Mouse (Mus musculus): ENCODE data around the gene Gpsm3. TPM values are rescaled to one million over a fixed set of nuclear protein-coding genes. Genes with fewer than 3 reads are reported as not detected.

Gpsm3 gene
- polyA plus RNA-seq, 1 experiment = 3.1 TPM

DNA sequence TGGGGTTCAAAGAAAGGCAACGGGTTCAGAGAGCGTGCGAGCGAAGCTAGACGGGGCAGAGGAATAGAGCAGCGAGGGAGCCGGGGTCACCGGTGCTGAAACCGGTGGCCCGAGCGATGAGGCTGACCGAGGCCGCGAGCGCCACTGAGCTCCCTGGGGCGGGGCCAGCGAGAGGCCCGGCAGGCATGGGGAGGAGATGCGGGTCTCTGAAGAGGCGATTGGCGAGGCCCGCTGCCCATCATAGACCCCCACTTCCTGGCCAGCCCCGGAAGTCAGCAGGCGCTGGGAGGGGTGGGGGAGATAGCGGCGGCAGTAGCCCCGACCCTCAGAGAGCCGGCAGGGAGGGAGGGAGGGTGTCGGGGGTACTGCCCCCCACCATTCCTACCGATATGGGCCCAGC lies 16.0 kb downstream of the Gpsm3 start:
- Histone ChIP-seq H3K79me2 (ENCODE audit: control insufficient read depth, insufficient read depth) (peaks cover 42% of the 10 kb centered on the region), H3K36me3 (ENCODE audit: control insufficient read depth, insufficient read depth) (no peaks in the 10 kb centered on the region), H3K27me3 (ENCODE audit: control insufficient read depth, insufficient read depth, insufficient read length) (no peaks in the 10 kb centered on the region), H3K4me3 (peak overlapping the region; percentile 90), H3ac (ENCODE audit: control insufficient read depth, insufficient read length) (peak overlapping the region; percentile 47), H3K4me2 (ENCODE audit: low read depth) (peak overlapping the region; percentile 99)
- TF ChIP-seq CEBPB (IDR thresholded peaks at IDR 0.05; ENCODE audit: insufficient read depth, poor library complexity, severe bottlenecking) (no peak), POLR2AphosphoS2 (IDR thresholded peaks at IDR 0.05; ENCODE audit: insufficient read length, low read depth) (peak; percentile 90), POLR2A (IDR thresholded peaks at IDR 0.05; ENCODE audit: insufficient read length, low read depth) (peak; percentile 94), MYOD1 (IDR thresholded peaks at IDR 0.05; ENCODE audit: control insufficient read depth in 1 of 3, insufficient read length in 2 of 3, low read depth in 2 of 3) (no peak), MAX (IDR thresholded peaks at IDR 0.05; ENCODE audit: low read depth) (no peak)

DNA sequence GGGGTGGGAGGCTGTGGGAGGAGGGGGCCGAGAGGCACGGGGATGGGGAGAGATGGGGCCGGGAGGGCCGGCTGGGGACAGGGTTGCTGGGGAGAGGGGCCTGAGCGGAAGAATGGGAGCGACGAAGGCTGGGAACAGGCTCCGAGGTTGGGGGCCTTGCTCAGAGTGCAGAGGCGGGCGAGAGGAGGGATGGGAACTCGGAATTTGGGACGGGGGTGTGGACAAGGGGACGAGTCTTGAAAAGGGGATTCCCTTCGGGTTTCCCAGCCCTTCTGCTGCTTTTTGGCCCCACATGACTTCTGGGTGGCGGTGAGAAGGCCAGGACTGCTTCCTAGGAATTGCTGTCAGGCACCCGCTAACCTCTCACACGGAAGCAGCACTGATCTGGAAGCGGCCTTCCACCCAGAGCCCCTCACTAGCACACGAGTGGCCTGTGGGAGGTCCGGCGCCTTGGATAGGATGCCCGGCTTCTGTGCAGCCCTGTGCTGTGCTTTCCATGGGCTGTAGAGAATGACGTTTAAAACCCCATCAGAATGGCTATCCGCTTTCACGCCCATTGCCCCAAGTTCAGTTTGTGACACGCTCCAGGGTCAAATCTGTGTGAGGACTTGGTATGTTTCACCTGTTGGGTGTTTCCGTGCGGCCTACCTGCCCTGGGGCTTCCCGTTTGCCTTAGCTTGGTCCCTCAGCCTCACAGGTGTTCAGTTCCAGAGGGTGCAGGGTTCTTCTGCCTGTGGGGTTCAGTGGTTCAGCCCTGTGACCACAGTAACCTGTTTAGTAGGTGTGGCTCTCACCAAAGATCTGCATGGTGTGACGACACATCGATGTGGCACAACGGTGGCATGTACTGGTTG lies 16.8 kb downstream of the Gpsm3 start:
- Histone ChIP-seq H3K27me3 (ENCODE audit: control insufficient read depth, insufficient read depth, insufficient read length) (no peaks in the 10 kb centered on the region), H3K36me3 (ENCODE audit: control insufficient read depth, insufficient read depth) (no peaks in the 10 kb centered on the region), H3K79me2 (ENCODE audit: control insufficient read depth, insufficient read depth) (peaks cover 42% of the 10 kb centered on the region), H3K4me2 (ENCODE audit: low read depth) (peak overlapping the region; percentile 82), H3K4me3 (peak overlapping the region; percentile 90), H3ac (ENCODE audit: control insufficient read depth, insufficient read length) (peak overlapping the region; percentile 47)
- no peak for TF ChIP-seq TCF12 (IDR thresholded peaks at IDR 0.05; ENCODE audit: insufficient read depth, poor library complexity, severe bottlenecking)
- no peak for TF ChIP-seq MAX (IDR thresholded peaks at IDR 0.05; ENCODE audit: low read depth)
- no peak for TF ChIP-seq TCF3 (IDR thresholded peaks at IDR 0.05; ENCODE audit: insufficient read length, low read depth)
- no peak for TF ChIP-seq MYOD1 (IDR thresholded peaks at IDR 0.05; ENCODE audit: control insufficient read depth in 1 of 3, insufficient read length in 2 of 3, low read depth in 2 of 3)
- TF ChIP-seq POLR2A (IDR thresholded peaks at IDR 0.05; ENCODE audit: insufficient read length, low read depth) = no peak
- TF ChIP-seq REST (IDR thresholded peaks at IDR 0.05; ENCODE audit: insufficient read depth, insufficient read length) = no peak
- TF ChIP-seq SRF (IDR thresholded peaks at IDR 0.05; ENCODE audit: control insufficient read depth, insufficient read length, low read depth) = no peak
- TF ChIP-seq E2F4 (IDR thresholded peaks at IDR 0.05; ENCODE audit: insufficient read depth) = no peak
- TF ChIP-seq MYOG (IDR thresholded peaks at IDR 0.05; ENCODE audit: control insufficient read depth in 1 of 3, insufficient read depth in 1 of 3, insufficient read length in 2 of 3, low read depth in 2 of 3) = no peak
- no peak for TF ChIP-seq POLR2AphosphoS2 (IDR thresholded peaks at IDR 0.05; ENCODE audit: insufficient read length, low read depth)
- TF ChIP-seq USF1 (IDR thresholded peaks at IDR 0.05; ENCODE audit: low read depth) = no peak
- no peak for TF ChIP-seq CEBPB (IDR thresholded peaks at IDR 0.05; ENCODE audit: insufficient read depth, poor library complexity, severe bottlenecking)

DNA sequence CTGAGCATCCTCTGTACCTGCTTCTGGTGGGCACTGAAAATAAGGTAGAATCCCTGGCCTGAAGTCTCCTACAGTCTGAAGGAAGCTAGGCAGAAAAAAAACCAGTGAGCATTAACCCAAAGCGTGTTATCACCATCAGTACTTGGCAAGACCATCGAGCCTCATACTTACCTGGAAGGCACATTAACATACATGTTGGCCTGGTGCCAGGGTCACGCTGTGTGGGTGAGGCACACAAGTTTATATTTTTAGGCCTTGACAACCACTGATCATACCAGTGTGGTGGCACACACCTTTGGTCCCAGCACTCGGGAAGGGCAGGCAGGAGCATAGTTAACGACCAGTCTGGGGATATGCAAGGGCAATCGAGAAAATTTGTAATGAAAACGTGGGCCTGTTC lies 18.4 kb downstream of the Gpsm3 start:
- no peak overlapping the region for H3ac ChIP-seq (ENCODE audit: control insufficient read depth, insufficient read length)
- H3K4me2 ChIP-seq (ENCODE audit: low read depth) = no peak overlapping the region
- H3K36me3 ChIP-seq (ENCODE audit: control insufficient read depth, insufficient read depth) = no peaks in the 10 kb centered on the region
- no peak overlapping the region for H3K4me3 ChIP-seq
- H3K27me3 ChIP-seq (ENCODE audit: control insufficient read depth, insufficient read depth, insufficient read length) = no peaks in the 10 kb centered on the region
- TF ChIP-seq USF1 (IDR thresholded peaks at IDR 0.05; ENCODE audit: low read depth) (no peak), REST (IDR thresholded peaks at IDR 0.05; ENCODE audit: insufficient read depth, insufficient read length) (no peak), E2F4 (IDR thresholded peaks at IDR 0.05; ENCODE audit: insufficient read depth) (no peak), TCF12 (IDR thresholded peaks at IDR 0.05; ENCODE audit: insufficient read depth, poor library complexity, severe bottlenecking) (no peak)
- peaks cover 33% of the 10 kb centered on the region for H3K79me2 ChIP-seq (ENCODE audit: control insufficient read depth, insufficient read depth)

DNA sequence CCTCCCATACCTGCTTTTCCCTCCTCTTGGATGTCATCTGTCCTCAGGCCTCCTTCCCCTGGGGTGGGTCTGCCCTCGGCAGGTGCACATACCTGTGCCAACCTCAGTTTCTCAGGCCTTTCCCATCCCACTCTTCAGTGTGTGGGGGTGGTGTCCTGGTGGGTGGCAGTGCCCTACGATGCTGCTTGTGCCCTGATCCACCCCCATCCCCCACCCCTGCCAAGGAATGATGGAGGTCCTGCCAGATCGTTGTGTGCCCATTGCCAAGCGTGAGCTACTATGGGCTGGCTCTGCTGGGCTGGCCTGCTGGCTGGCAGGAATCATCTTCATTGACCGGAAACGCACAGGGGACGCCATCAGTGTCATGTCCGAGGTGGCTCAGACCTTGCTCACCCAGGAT lies 21.4 kb downstream of the Gpsm3 start:
- Histone ChIP-seq H3K27me3 (ENCODE audit: control insufficient read depth, insufficient read depth, insufficient read length) (no peaks in the 10 kb centered on the region), H3K79me2 (ENCODE audit: control insufficient read depth, insufficient read depth) (peaks cover 28% of the 10 kb centered on the region), H3K4me3 (no peak overlapping the region), H3K4me2 (ENCODE audit: low read depth) (no peak overlapping the region), H3K36me3 (ENCODE audit: control insufficient read depth, insufficient read depth) (peaks cover 3% of the 10 kb centered on the region), H3ac (ENCODE audit: control insufficient read depth, insufficient read length) (no peak overlapping the region)
- TF ChIP-seq MAX (IDR thresholded peaks at IDR 0.05; ENCODE audit: low read depth) = no peak
- TF ChIP-seq REST (IDR thresholded peaks at IDR 0.05; ENCODE audit: insufficient read depth, insufficient read length) = no peak
- no peak for TF ChIP-seq POLR2A (IDR thresholded peaks at IDR 0.05; ENCODE audit: insufficient read length, low read depth)
- no peak for TF ChIP-seq POLR2AphosphoS2 (IDR thresholded peaks at IDR 0.05; ENCODE audit: insufficient read length, low read depth)
- no peak for TF ChIP-seq TCF3 (IDR thresholded peaks at IDR 0.05; ENCODE audit: insufficient read length, low read depth)
- no peak for TF ChIP-seq CEBPB (IDR thresholded peaks at IDR 0.05; ENCODE audit: insufficient read depth, poor library complexity, severe bottlenecking)
- TF ChIP-seq USF1 (IDR thresholded peaks at IDR 0.05; ENCODE audit: low read depth) = no peak

DNA sequence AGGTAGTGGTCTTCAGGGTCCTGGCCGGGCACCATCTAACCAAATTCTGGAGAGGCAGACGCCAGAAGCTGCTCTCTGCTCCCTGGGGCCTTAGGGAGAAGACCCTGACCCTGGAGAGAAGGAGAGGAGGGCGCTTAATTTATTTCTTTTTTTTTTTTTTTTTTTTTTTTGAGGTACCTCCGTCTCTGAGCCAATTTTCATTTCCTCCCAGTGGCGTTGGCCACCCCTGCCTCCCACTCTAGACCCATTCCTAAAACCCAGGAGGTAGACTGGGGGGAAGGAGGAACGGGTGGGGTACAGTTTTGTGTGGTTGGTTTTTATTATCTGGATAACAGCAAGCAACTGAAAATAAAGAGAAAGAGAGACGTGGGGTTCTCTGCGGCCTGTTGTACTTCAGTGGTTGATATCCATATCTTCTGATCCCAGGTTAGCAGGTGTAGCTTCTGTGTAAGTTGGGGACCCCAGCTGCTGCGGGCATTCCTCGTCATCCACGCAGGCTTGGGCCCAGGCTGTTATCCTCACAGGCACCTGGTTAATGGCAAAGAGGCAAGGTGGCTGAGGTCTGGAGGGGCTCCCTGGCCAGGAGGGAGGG lies 23.5 kb downstream of the Gpsm3 start:
- H3K4me3 ChIP-seq = no peak overlapping the region
- no peak for TF ChIP-seq MAX (IDR thresholded peaks at IDR 0.05; ENCODE audit: low read depth)
- no peak for TF ChIP-seq TCF12 (IDR thresholded peaks at IDR 0.05; ENCODE audit: insufficient read depth, poor library complexity, severe bottlenecking)
- TF ChIP-seq SRF (IDR thresholded peaks at IDR 0.05; ENCODE audit: control insufficient read depth, insufficient read length, low read depth) = no peak
- no peak for TF ChIP-seq POLR2A (IDR thresholded peaks at IDR 0.05; ENCODE audit: insufficient read length, low read depth)
- no peak for TF ChIP-seq MYOG (IDR thresholded peaks at IDR 0.05; ENCODE audit: control insufficient read depth in 1 of 3, insufficient read depth in 1 of 3, insufficient read length in 2 of 3, low read depth in 2 of 3)
- no peak for TF ChIP-seq REST (IDR thresholded peaks at IDR 0.05; ENCODE audit: insufficient read depth, insufficient read length)
- no peak for TF ChIP-seq E2F4 (IDR thresholded peaks at IDR 0.05; ENCODE audit: insufficient read depth)
- no peak for TF ChIP-seq TCF3 (IDR thresholded peaks at IDR 0.05; ENCODE audit: insufficient read length, low read depth)
- TF ChIP-seq POLR2AphosphoS2 (IDR thresholded peaks at IDR 0.05; ENCODE audit: insufficient read length, low read depth) = no peak
- no peak for TF ChIP-seq USF1 (IDR thresholded peaks at IDR 0.05; ENCODE audit: low read depth)
- no peak for TF ChIP-seq MYOD1 (IDR thresholded peaks at IDR 0.05; ENCODE audit: control insufficient read depth in 1 of 3, insufficient read length in 2 of 3, low read depth in 2 of 3)
- TF ChIP-seq CEBPB (IDR thresholded peaks at IDR 0.05; ENCODE audit: insufficient read depth, poor library complexity, severe bottlenecking) = no peak
- H3K27me3 ChIP-seq (ENCODE audit: control insufficient read depth, insufficient read depth, insufficient read length) = no peaks in the 10 kb centered on the region

More for the DNA sequence above, 23.5 kb downstream of the Gpsm3 start:
- Histone ChIP-seq H3K4me2 (ENCODE audit: low read depth) (no peak overlapping the region), H3ac (ENCODE audit: control insufficient read depth, insufficient read length) (no peak overlapping the region), H3K36me3 (ENCODE audit: control insufficient read depth, insufficient read depth) (peaks cover 3% of the 10 kb centered on the region), H3K79me2 (ENCODE audit: control insufficient read depth, insufficient read depth) (peaks cover 7% of the 10 kb centered on the region)

Measured in myocyte (in vitro differentiated cells).